Mouse (Mus musculus) stomach, postnatal 0 days (tissue): ENCODE measurements around the gene Rpl27a.

Experiments used
- CTCF ChIP-seq: IDR thresholded peaks from 2 replicates; pipeline ENCODE4 v1.5.1; 2016; ENCODE audit warnings: antibody characterized with exemption, low read depth, mild to moderate bottlenecking, moderate library complexity
- EP300 ChIP-seq: optimal IDR thresholded peaks from 2 replicates; pipeline ENCODE3; 2016; ENCODE audit warnings: antibody characterized with exemption

GRCm38 (mm10) chr7:109563775-109564362 lies 44.9 kb downstream of the Rpl27a start:
- TF ChIP-seq CTCF: no peak
- no peak for TF ChIP-seq EP300
